Mouse (Mus musculus) intestine, embryonic 15.5 days (tissue): ENCODE measurements at regions not wholly inside any gene's neighbourhood (a gene's known extent, or its start where the extent isn't known, plus 50 kb on each side); places are given as distances from the start of the nearest gene placed in this dataset.
A peak's percentile ranks its signal among the peaks of the same experiment; 100 is the strongest.

Experiments used
- ATAC-seq: fragments of 200-750 bp; cut with Nextera tagmentation; 2 replicates; pipeline ENCODE4 v1.8.0; 2017; ENCODE audit warnings: moderate TSS enrichment, moderate library complexity
- H3K27ac ChIP-seq: fragments of 300-500 bp; sonication (generic); 2 replicates; pipeline ENCODE4 v1.5.1; 2015; ENCODE audit warnings: mild to moderate bottlenecking, inconsistent platforms
- H3K27me3 ChIP-seq: fragments of 300-500 bp; sonication (generic); replicated peaks from 2 replicates; pipeline ENCODE4 v1.6.1; 2015; ENCODE audit warnings: inconsistent platforms
- H3K36me3 ChIP-seq: fragments of 300-500 bp; sonication (generic); 2 replicates; pipeline ENCODE4 v1.6.1; 2015; ENCODE audit warnings: inconsistent platforms
- H3K4me1 ChIP-seq: fragments of 300-500 bp; sonication (generic); replicated peaks from 2 replicates; pipeline ENCODE4 v1.6.1; 2015; ENCODE audit warnings: inconsistent platforms
- H3K4me2 ChIP-seq: fragments of 300-500 bp; sonication (generic); replicated peaks from 2 replicates; pipeline ENCODE4 v1.6.1; 2015; ENCODE audit warnings: mild to moderate bottlenecking, inconsistent platforms
- H3K4me3 ChIP-seq: fragments of 300-500 bp; sonication (generic); replicated peaks from 2 replicates; pipeline ENCODE4 v1.5.1; 2015; ENCODE audit warnings: inconsistent platforms
- H3K9ac ChIP-seq: fragments of 300-500 bp; sonication (generic); 2 replicates; pipeline ENCODE4 v1.6.1; 2015; ENCODE audit warnings: inconsistent platforms
- H3K9me3 ChIP-seq: fragments of 300-500 bp; sonication (generic); 2 replicates; pipeline ENCODE4 v1.6.1; 2016; ENCODE audit warnings: inconsistent platforms
- WGBS: fragments of 180-500 bp; shearing (Covaris S2); methylation state at CpG from one replicate; pipeline ENCODE4 v1.1.7; 2015; 5-methylcytosine and 5-hydroxymethylcytosine counted together

DNA sequence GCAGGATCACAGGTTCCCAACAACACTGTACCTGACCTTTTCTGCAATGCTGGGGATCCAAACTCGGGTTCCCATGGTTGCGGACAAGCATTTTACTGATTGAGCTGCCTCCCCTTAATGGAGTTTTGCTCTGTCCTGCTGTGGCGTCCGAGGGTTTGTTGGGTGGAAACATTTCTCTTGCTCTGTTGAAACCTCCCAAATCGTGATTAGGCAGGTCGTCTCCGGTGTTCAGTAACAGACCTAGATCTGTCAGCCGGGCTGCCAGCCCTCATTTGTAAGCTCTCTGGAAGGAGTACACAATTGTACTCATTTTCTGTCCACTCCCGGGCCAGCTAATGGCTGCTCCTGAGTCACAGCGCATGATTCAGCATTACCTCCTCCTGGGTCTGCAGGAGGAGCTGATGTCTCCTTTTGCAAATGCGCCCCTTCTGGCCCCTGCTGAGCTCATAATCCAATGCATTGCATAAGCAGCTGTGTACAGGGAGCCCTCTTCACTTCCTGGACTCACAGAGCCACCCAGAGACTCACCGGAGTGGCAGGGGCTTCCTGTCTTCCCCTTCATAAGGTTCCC, 49.8 kb upstream of the Sipa1l2 start:
- Histone ChIP-seq H3K36me3 (no peaks in the 10 kb centered on the region), H3K27me3 (no peaks in the 10 kb centered on the region), H3K4me3 (no peak overlapping the region), H3K9me3 (no peaks in the 10 kb centered on the region), H3K9ac (no peak overlapping the region), H3K4me2 (peak overlapping the region; percentile 36), H3K27ac (peak overlapping the region; percentile 48), H3K4me1 (peaks cover 23% of the 10 kb centered on the region)
- WGBS: 17% methylated on average over 12 of the region's 12 CpGs
- ATAC-seq: peak; percentile 77
